21 mouse cellular contexts compared by ENCODE assay signal in genomic region chr19:55587638-55588421, GRCm38 (mm10).
DNase-seq lines count a peak whose midpoint lies in the region; ATAC-seq lines count a peak whose summit lies in the region.
"Had no signal": no experiment of that assay in that cellular context is flagged by ENCODE, and none has a peak within 500 bp of the region (broad histone marks: within the 10 kb centered on the region; RNA-seq: fewer than 3 reads in every experiment).

No protein-coding gene starts in this region.

- no peak overlapping the region for H3K9ac ChIP-seq in embryonic facial prominence, embryonic 11.5 days (replicated peaks; ENCODE audit: low read length)
- no peak overlapping the region for H3K9ac ChIP-seq in forebrain, embryonic 16.5 days (replicated peaks; ENCODE audit: low read depth, low read length)
- H3K9ac ChIP-seq: embryonic facial prominence, embryonic 13.5 days; forebrain, embryonic 12.5 days; forebrain, postnatal 0 days; hindbrain, embryonic 12.5 days had no signal

- 63% methylated on average over 14 of the region's 14 CpGs for WGBS in embryonic facial prominence, embryonic 11.5 days
- WGBS in limb, embryonic 10.5 days, result 64% methylated on average over 14 of the region's 14 CpGs
- WGBS in forebrain, embryonic 16.5 days, result 71% methylated on average over 14 of the region's 14 CpGs

- no peaks in the 10 kb centered on the region for H3K27me3 ChIP-seq in embryonic facial prominence, embryonic 11.5 days (ENCODE audit: control insufficient read depth, insufficient read depth, low read length)
- H3K27me3 ChIP-seq in limb, embryonic 10.5 days (ENCODE audit: low read depth, poor library complexity, severe bottlenecking), result peaks cover 12% of the 10 kb centered on the region; the same call in 1 of the 2 replicates
- H3K27me3 ChIP-seq in forebrain, embryonic 16.5 days (replicated peaks; ENCODE audit: control insufficient read depth, insufficient read depth, low read length), result no peaks in the 10 kb centered on the region

- H3K4me2 ChIP-seq in embryonic facial prominence, embryonic 11.5 days (ENCODE audit: low read depth, low read length), result no peak overlapping the region
- H3K4me2 ChIP-seq in forebrain, embryonic 16.5 days (ENCODE audit: low read length), result no peak overlapping the region
- H3K4me2 ChIP-seq: embryonic facial prominence, embryonic 13.5 days; forebrain, embryonic 12.5 days; hindbrain, embryonic 12.5 days had no signal

- peak; percentile 65 for DNase-seq in embryonic facial prominence, embryonic 11.5 days (ENCODE audit: low spot score)
- DNase-seq in limb, embryonic 10.5 days (ENCODE audit: low spot score), result peak; percentile 61
- DNase-seq in kidney, postnatal 14 days, result no peak
- DNase-seq in left cerebral cortex, postnatal 25 days (ENCODE audit: low spot score in 2 of 2), result no peak
- DNase-seq: adrenal gland, adult 8-10 months; adrenal gland, postnatal 36 days; cerebellum, adult 8-10 months; cerebellum, postnatal 14 days; forebrain, postnatal 0 days; gastrocnemius, adult 2 months; gastrocnemius, postnatal 25 days; heart, adult 11 months; heart, postnatal 10 days; heart, postnatal 4 days had no signal

- H3K36me3 ChIP-seq in embryonic facial prominence, embryonic 11.5 days (replicated peaks; ENCODE audit: control insufficient read depth, insufficient read depth, low read depth, low read length), result no peaks in the 10 kb centered on the region
- no peaks in the 10 kb centered on the region for H3K36me3 ChIP-seq in limb, embryonic 10.5 days
- H3K36me3 ChIP-seq in forebrain, embryonic 16.5 days (ENCODE audit: control insufficient read depth, insufficient read depth), result no peaks in the 10 kb centered on the region
- H3K36me3 ChIP-seq: embryonic facial prominence, embryonic 13.5 days; forebrain, embryonic 12.5 days; heart, embryonic 10.5 days; hindbrain, embryonic 12.5 days had no signal

- no peak overlapping the region for H3K27ac ChIP-seq in embryonic facial prominence, embryonic 11.5 days (replicated peaks; ENCODE audit: low read depth, low read length)
- H3K27ac ChIP-seq in limb, embryonic 10.5 days, result peak overlapping the region; percentile 69
- H3K27ac ChIP-seq in forebrain, embryonic 16.5 days (ENCODE audit: low read length), result no peak overlapping the region
- H3K27ac ChIP-seq: embryonic facial prominence, embryonic 13.5 days; forebrain, embryonic 12.5 days; gastrocnemius, adult 2 months; heart, embryonic 10.5 days; hindbrain, embryonic 12.5 days had no signal

- no peaks in the 10 kb centered on the region; the same call in 1 of the 2 replicates for H3K4me1 ChIP-seq in embryonic facial prominence, embryonic 11.5 days (ENCODE audit: control insufficient read depth, insufficient read depth, low read length)
- peaks cover 73% of the 10 kb centered on the region for H3K4me1 ChIP-seq in limb, embryonic 10.5 days
- H3K4me1 ChIP-seq in forebrain, embryonic 16.5 days (replicated peaks; ENCODE audit: control insufficient read depth, insufficient read depth, low read length), result peaks cover 8% of the 10 kb centered on the region

- ATAC-seq in embryonic facial prominence, embryonic 11.5 days (replicated peaks; ENCODE audit: insufficient number of reproducible peaks, low FRiP score, low TSS enrichment, low read depth), result no peak
- ATAC-seq in megakaryocyte, adult 5-6 weeks (ENCODE audit: poor library complexity, severe bottlenecking), result peak; percentile 81
- ATAC-seq in forebrain, embryonic 16.5 days, result no peak
- ATAC-seq: forebrain, postnatal 0 days; inflammation-experienced regulatory T-cells, adult 6 months had no signal

- H3K4me3 ChIP-seq in embryonic facial prominence, embryonic 11.5 days (ENCODE audit: low read depth, low read length), result no peak overlapping the region
- H3K4me3 ChIP-seq in limb, embryonic 10.5 days, result no peak overlapping the region
- no peak overlapping the region for H3K4me3 ChIP-seq in forebrain, embryonic 16.5 days (replicated peaks; ENCODE audit: low read length)
- H3K4me3 ChIP-seq: embryonic facial prominence, embryonic 13.5 days; forebrain, embryonic 12.5 days; gastrocnemius, adult 2 months; heart, embryonic 10.5 days; hindbrain, embryonic 12.5 days had no signal

- intact Hi-C loops in left cerebral cortex, postnatal 25 days (cut with DNase I), result no loop called here

- H3K9me3 ChIP-seq in embryonic facial prominence, embryonic 11.5 days (replicated peaks; ENCODE audit: control insufficient read depth, low read length), result no peaks in the 10 kb centered on the region
- no peaks in the 10 kb centered on the region for H3K9me3 ChIP-seq in limb, embryonic 10.5 days (replicated peaks)
- H3K9me3 ChIP-seq in forebrain, embryonic 16.5 days (ENCODE audit: control insufficient read depth, low read length), result no peaks in the 10 kb centered on the region
- H3K9me3 ChIP-seq: embryonic facial prominence, embryonic 13.5 days; forebrain, embryonic 12.5 days; heart, embryonic 10.5 days; hindbrain, embryonic 12.5 days had no signal

Comparison
In these comparisons a context has a peak if more than half of its experiments do, and no peak if none do; other contexts are left out.
1. DNase-seq: peak in embryonic facial prominence, embryonic 11.5 days (single experiment) and limb, embryonic 10.5 days (single experiment); none in kidney, postnatal 14 days (single experiment) and left cerebral cortex, postnatal 25 days (0 of 2).